Mouse (Mus musculus) liver, embryonic 11.5 days (tissue): ENCODE results near the gene Cryzl1. TPM values are rescaled to one million over a fixed set of nuclear protein-coding genes. Genes with fewer than 3 reads are reported as not detected.

Source experiments
- polyA plus RNA-seq: library from polyadenylated mRNA; unstranded; fragments of >200 nt; fragmentation: Nextera tagmentation; extraction: Ambion mirVana; gene quantifications from 2 replicates; pipeline ENCODE4 v1.2.1, GENCODE M21; 2014

Cryzl1 gene
- polyA plus RNA-seq, 1 experiment from 2014 or later = 56.4 TPM

Other genes with a start within 250 kb of the Cryzl1 start
- 32.6 and 35.5 TPM in 2 replicates for gene Ifnar1, start 243.7 kb downstream of the Cryzl1 start, polyA plus RNA-seq
- gene Ifngr2, start 181.9 kb downstream of the Cryzl1 start, polyA plus RNA-seq = 26.2 and 28.7 TPM in 2 replicates
- 13.3 and 14.0 TPM in 2 replicates for gene Tmem50b, start 131.2 kb downstream of the Cryzl1 start, polyA plus RNA-seq
- 2.2 and 3.0 TPM in 2 replicates for gene Dnajc28, start 109.9 kb downstream of the Cryzl1 start, polyA plus RNA-seq
- gene Gart, start 82.0 kb downstream of the Cryzl1 start, polyA plus RNA-seq = 227 and 251 TPM in 2 replicates
- gene Son, start 81.5 kb downstream of the Cryzl1 start, polyA plus RNA-seq = 90.9 and 101 TPM in 2 replicates
- gene Donson, start 40.2 kb downstream of the Cryzl1 start, polyA plus RNA-seq = 38.3 and 44.4 TPM in 2 replicates
- 24.0 and 24.5 TPM in 2 replicates for gene Itsn1, start 306 bp upstream of the Cryzl1 start, polyA plus RNA-seq